Mouse (Mus musculus) CH12.LX (cell line): ENCODE measurements at regions not wholly inside any gene's neighbourhood (a gene's known extent, or its start where the extent isn't known, plus 50 kb on each side); places are given as distances from the start of the nearest gene placed in this dataset.

Experiments
- CTCF ChIP-seq, 2 experiments: IDR thresholded peaks in 1 of 2; conservative IDR thresholded peaks in 1 of 2; 2 replicates each; pipeline ENCODE4 v1.5.1; 2011 to 2012; ENCODE audit warnings: low read depth in 2 of 2, low read length in 2 of 2, improper control_type of control experiment in 1 of 2, inconsistent platforms in 1 of 2, mild to moderate bottlenecking in 1 of 2, moderate library complexity in 1 of 2
- E2F4 ChIP-seq: IDR thresholded peaks from 2 replicates; pipeline ENCODE4 v1.6.1; 2011; ENCODE audit warnings: low read depth, low read length, improper control_type of control experiment; ENCODE audit not compliant: insufficient replicate concordance
- EP300 ChIP-seq: IDR thresholded peaks from 2 replicates; pipeline ENCODE4 v1.6.1; 2011; ENCODE audit warnings: low read length, improper control_type of control experiment
- MXI1 ChIP-seq: IDR thresholded peaks from 2 replicates; pipeline ENCODE4 v1.6.1; 2011; ENCODE audit warnings: mild to moderate bottlenecking, low read depth, low read length, improper control_type of control experiment
- NELFE ChIP-seq: IDR thresholded peaks from 2 replicates; pipeline ENCODE4 v1.6.1; 2011; ENCODE audit warnings: low read depth, low read length, improper control_type of control experiment
- POLR2AphosphoS2 ChIP-seq: IDR thresholded peaks from 2 replicates; pipeline ENCODE4 v1.6.1; 2011; ENCODE audit warnings: low read depth, low read length, improper control_type of control experiment
- USF2 ChIP-seq: conservative IDR thresholded peaks from 2 replicates; pipeline ENCODE4 v1.6.1; 2011; ENCODE audit warnings: low read depth, low read length, improper control_type of control experiment
- ZC3H11A ChIP-seq: IDR thresholded peaks from 2 replicates; pipeline ENCODE4 v1.6.1; 2012; ENCODE audit warnings: low read depth, mild to moderate bottlenecking, inconsistent platforms, low read length, improper control_type of control experiment
- ZNF384 ChIP-seq: IDR thresholded peaks from 2 replicates; pipeline ENCODE4 v1.6.1; 2012; ENCODE audit warnings: low read depth, low read length, improper control_type of control experiment, inconsistent platforms

- TF ChIP-seq CTCF (conservative IDR thresholded peaks at IDR 0.05 in 1 of 2, IDR thresholded peaks at IDR 0.05 in 1 of 2; ENCODE audit: low read depth in 2 of 2, low read length in 2 of 2) (no peak), EP300 (no peak), ZC3H11A (no peak), MXI1 (no peak), NELFE (no peak), POLR2AphosphoS2 (no peak), USF2 (no peak), E2F4 (no peak), ZNF384 (no peak)
These were observed 138.9 kb upstream of the Tll1 start for GRCm38 (mm10) chr8:64344933-64345332.
